Mouse (Mus musculus) brown adipose tissue, adult 24 weeks (tissue): ENCODE results near the gene St6galnac4. TPM values are rescaled to one million over a fixed set of nuclear protein-coding genes. Genes with fewer than 3 reads are reported as not detected.

ENCODE experiments used
- H3K27ac ChIP-seq: fragments of 200-500 bp; replicated peaks from 2 replicates; pipeline ENCODE4 v1.5.1; 2012; ENCODE audit warnings: low read depth, mild to moderate bottlenecking, low read length
- H3K4me1 ChIP-seq: fragments of 200-500 bp; 2 replicates; pipeline ENCODE4 v1.6.1; 2012; ENCODE audit warnings: low read length, mixed read lengths; ENCODE audit not compliant: control insufficient read depth, insufficient read depth, insufficient read length
- H3K4me3 ChIP-seq: fragments of 200-500 bp; 2 replicates; pipeline ENCODE4 v1.5.1; 2012; ENCODE audit warnings: low read depth, mild to moderate bottlenecking, low read length, moderate library complexity; ENCODE audit not compliant: insufficient read depth
- polyA plus RNA-seq: library from polyadenylated mRNA; stranded (reverse); fragments of >200 nt; gene quantifications from 2 replicates; pipeline ENCODE4 v1.2.4, GENCODE M21; 2012; ENCODE audit not compliant: missing spikeins, insufficient read depth, insufficient read length

Gene St6galnac4
- polyA plus RNA-seq, 1 experiment = 2.4 TPM

DNA sequence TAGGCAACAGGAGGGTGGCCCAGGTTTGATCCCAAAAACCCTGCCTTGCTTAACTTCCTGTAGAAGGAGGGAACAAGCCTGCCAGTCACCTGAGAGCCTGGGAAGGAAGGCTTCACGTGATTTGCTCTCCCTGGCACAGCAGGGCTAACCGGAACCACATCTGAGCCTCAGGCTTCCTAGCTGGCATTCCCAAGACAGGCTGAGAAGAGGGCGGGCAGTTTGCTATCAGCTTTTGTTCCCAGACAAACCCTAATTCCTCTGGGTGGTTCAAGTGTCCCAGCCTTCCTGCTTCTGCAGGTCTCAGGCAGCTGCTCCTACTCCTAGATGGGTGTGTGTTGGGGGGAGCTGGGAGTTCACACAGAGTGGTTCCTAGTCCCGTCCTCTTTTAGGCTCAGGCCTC is 31.4 kb upstream of the St6galnac4 start:
- peaks cover 5% of the 10 kb centered on the region; the same call in 1 of the 2 replicates for H3K4me1 ChIP-seq
- no peak overlapping the region for H3K27ac ChIP-seq
- H3K4me3 ChIP-seq = no peak overlapping the region

DNA sequence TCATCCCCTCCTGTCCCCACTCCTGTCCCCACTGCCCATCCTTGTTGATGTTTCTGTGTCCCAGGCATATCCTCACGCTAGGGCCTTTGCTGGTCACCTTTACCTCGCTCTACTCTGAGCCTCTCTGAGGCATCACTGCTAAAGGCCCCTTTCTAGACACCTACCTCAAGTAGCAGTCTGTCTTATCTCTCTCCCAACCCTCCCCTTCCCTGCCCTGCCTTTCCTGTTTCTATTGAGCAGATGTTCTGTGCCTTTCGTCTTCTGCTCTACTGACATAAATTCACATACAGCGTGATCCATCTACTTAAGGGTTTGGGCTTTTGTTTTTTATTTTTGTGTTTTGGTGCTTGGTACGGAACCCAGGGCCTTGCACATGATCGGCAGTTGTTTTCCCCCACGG is 30.9 kb upstream of the St6galnac4 start:
- no peak overlapping the region for H3K27ac ChIP-seq
- H3K4me3 ChIP-seq = no peak overlapping the region
- peaks cover 5% of the 10 kb centered on the region; the same call in 1 of the 2 replicates for H3K4me1 ChIP-seq

DNA sequence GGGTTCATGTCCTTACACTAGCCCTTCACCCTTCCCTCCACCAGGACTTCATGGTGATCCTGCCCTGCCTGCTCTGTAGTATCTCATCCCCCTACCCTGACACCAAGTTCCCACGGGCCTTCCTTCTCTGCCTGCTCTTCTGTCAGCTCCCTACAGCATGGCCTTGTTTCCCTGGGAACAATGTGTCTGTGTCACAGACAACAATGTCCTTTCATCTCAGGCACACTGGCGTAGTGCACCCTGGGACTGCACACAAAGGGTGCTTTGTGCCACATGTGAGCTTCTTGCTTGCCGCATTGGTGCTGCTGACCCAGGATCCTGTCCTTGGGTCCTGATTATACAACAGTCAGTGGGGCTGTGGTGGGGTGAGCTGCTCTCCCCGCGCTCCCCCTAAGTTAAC is 27.3 kb upstream of the St6galnac4 start:
- no peak overlapping the region for H3K27ac ChIP-seq
- H3K4me1 ChIP-seq = peaks cover 3% of the 10 kb centered on the region; the same call in 1 of the 2 replicates
- no peak overlapping the region for H3K4me3 ChIP-seq

GRCm38 (mm10) chr2:32566536-32567063 is 20.3 kb upstream of the St6galnac4 start:
- H3K27ac ChIP-seq = no peak overlapping the region
- no peaks in the 10 kb centered on the region for H3K4me1 ChIP-seq
- no peak overlapping the region for H3K4me3 ChIP-seq

DNA sequence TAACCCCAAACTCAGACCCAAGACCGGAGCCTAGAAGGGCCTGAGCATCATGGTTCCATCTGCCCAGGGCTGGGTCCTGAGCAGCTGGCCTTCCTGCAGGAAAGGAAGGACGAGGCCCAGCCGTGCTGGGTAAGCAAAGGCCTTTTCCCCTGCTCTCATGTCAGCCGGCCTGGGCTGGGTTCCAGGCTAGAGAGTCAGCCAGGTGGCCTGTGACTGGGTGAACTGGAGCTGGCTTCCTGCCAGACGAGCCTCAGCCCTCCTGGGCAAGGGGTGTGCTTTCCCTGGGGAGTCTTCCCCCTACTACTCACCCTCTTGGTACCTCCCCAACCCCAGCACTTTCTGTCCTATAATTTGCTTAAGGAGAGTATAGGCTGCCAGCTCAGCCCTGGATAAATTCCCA is 18.7 kb upstream of the St6galnac4 start:
- Histone ChIP-seq H3K27ac (no peak overlapping the region), H3K4me1 (no peaks in the 10 kb centered on the region), H3K4me3 (no peak overlapping the region)

GRCm38 (mm10) chr2:32568941-32569340 is 18.0 kb upstream of the St6galnac4 start:
- Histone ChIP-seq H3K4me1 (no peaks in the 10 kb centered on the region), H3K4me3 (no peak overlapping the region), H3K27ac (no peak overlapping the region)

DNA sequence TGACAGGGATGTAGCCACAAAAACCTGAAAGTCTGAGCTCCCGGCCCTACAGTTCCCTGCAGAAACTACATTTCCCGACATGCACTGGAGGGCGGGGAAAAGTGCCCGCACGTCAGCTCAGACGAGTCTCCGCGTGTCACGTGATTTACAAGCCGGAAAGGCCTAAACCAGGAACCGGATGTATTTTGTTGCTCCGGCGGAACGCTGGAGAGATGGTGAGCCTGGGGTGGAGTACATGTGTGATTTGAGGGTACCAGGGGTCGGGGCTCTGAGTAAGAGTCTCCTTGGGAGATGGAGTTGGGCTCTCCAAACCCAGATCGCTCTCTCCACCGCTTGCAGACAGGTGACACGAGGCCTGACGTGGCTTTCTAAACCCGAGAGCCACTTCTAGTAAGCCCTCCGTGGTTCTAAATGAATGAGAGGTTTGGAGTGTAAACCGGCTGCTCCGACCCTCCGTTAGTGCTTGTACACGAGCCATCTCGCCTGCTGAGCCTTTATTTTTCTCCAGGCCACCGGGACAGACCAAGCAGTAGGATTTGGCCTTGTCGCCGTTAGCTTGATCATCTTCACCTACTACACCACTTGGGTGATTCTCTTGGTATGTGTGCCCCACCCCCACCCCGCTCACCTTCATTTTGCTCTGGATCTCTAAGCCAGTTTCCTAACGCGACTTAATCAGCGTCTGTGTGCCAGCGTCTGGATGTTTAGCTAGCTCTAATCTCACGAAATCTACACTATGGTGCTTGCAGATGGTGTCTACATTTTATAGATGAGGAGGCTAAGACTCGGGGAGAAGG is 16.0 kb upstream of the St6galnac4 start, which contains the start of gene Dpm2:
Dpm2 (plus strand) TSS at position 161 of the 797 bp plus-strand sequence.
- Histone ChIP-seq H3K27ac (peak within 1 kb of the TSS; percentile 62), H3K4me3 (peak within 1 kb of the TSS; percentile 68), H3K4me1 (no peaks in the 10 kb centered on the region)

GRCm38 (mm10) chr2:32572196-32572595 is 14.7 kb upstream of the St6galnac4 start:
- Histone ChIP-seq H3K27ac (no peak overlapping the region), H3K4me3 (peak overlapping the region; percentile 12; the same call in 1 of the 2 replicates)

DNA sequence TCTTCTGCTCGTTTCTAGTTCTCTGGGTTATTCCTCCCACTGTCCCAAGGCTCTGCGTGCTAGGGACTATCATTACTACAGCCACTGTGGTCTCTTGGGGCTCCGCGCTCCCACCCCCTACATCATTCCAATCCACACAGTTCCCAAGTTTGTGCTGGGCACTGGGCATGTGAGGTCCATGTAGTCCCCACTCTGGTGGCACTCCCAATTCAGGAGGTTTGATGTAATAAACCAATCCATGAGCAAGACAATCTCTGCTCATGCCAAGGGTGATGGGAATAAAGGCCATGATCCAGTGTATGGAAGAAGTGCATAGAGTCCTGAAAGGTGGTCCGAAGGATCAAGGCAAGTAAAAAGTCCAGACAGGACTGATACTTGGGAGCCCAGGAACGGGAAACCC is 12.4 kb upstream of the St6galnac4 start, which contains the start of gene Pip5kl1:
Pip5kl1 (plus strand) TSS at position 301 of the 400 bp plus-strand sequence.
- Histone ChIP-seq H3K4me3 (no peak within 1 kb of the TSS), H3K27ac (no peak within 1 kb of the TSS), H3K4me1 (no peaks in the 10 kb centered on the region)

More at GRCm38 (mm10) chr2:32572196-32572595, 14.7 kb upstream of the St6galnac4 start:
- no peaks in the 10 kb centered on the region for H3K4me1 ChIP-seq

GRCm38 (mm10) chr2:32574901-32575585 is 11.9 kb upstream of the St6galnac4 start:
- Histone ChIP-seq H3K4me3 (no peak overlapping the region), H3K27ac (no peak overlapping the region), H3K4me1 (no peaks in the 10 kb centered on the region)

DNA sequence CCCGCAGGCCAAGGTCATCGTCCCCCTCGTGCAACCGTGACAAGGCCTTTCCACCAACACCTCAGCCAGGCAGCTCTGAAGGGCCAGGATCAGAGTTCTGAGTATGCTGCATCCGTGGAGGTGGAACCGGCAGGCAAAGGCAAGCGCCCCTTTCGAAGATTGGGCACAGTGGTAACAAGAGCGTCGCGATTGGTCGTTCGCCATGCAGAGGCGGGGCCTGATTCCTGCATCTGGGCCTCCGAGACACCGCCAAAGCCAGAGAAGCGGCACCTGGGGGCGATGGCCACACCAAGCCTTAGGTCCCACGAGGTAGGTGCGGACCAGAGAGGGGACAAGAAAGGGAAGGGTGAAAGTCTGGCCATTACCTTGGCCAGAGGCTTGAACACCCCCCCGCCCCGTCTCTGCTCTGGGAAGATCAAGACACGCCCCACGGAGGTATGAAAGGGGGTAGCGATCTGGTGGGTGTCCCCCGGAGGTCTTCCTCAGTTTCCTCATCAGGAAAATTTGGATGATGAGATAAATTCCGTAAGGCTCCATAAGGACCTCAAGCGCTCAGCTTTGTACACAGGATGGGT is 11.2 kb upstream of the St6galnac4 start, which contains the start of gene 9430097D07Rik:
9430097D07Rik (minus strand) TSS at position 99 of the 575 bp plus-strand sequence.
- Histone ChIP-seq H3K27ac (no peak within 1 kb of the TSS), H3K4me1 (no peaks in the 10 kb centered on the region), H3K4me3 (no peak within 1 kb of the TSS)

- H3K27ac ChIP-seq = no peak overlapping the region
- no peaks in the 10 kb centered on the region for H3K4me1 ChIP-seq
- no peak overlapping the region for H3K4me3 ChIP-seq
Observed at GRCm38 (mm10) chr2:32576532-32576931, 10.4 kb upstream of the St6galnac4 start.

DNA sequence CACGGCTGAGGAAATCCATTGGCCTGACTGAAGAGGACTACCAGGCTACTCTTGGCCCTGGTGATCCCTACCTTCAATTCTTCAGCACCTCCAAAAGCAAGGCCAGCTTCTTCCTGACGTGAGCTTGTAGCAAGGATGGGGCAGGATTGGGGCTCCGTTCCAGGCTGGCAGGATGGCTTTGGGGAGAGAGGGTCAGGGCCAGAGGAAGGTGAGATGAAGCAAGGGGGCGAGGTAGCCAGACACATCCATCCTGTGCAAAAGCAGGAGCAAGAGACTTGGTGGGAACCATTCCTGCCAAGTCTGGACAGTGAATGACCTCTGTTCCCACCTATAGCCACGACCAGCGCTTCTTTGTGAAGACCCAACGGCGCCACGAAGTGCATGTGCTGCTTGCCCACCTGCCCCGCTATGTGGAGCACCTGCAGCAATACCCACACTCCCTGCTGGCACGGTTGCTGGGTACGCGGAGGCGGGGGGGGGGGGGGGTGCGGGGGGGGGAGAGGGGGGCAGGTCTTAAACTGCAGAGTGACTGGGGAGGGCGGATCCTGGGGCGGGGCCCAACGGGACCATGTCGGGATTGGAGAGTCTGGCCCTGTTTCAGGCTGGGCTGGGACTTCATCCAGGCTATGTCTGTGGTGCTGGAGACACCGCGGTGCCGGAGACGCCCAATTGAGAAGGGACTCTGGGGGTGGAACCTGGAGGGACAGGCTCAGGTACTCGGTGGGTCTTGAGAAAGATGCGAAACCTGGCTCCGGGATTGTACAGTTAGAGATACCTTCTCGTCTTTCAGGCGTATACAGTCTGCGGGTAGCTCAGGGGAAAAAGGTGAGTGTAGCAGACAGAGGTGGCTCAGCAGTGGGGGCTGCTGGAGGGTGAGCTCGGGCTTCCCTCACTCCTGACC is 8.5 kb upstream of the St6galnac4 start:
- no peak overlapping the region for H3K27ac ChIP-seq
- no peak overlapping the region for H3K4me3 ChIP-seq
- H3K4me1 ChIP-seq = no peaks in the 10 kb centered on the region

DNA sequence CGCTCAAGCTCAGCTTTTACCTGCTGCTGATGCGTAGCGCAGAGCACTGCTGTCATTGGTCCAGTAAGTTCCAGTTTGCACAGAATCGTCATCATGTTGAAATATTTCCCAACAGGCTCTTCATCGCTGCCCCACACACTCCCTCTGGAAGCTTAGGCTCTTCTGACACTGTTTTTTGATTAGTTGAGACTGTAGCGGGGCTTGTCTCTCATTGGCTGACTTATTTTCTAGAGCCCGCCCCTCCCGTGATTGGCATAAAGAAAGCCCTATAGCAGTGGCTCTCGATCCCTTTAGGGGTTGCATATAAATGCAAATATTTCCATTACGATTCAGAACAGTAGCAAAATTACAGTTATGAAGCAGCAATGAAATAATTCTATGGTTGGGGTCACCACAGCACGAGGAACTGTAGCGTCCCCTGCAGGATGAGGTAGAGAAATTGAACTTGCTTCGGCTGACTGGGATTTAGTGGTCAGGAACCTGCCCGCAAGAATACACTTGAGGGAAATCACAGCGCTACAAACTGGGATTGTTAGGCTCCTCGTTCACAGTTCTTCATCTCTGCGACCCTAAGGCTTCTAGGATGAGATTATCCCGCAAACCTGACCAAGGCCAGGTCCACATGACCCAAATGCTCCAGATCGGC is 5.3 kb upstream of the St6galnac4 start:
- Histone ChIP-seq H3K4me1 (no peaks in the 10 kb centered on the region), H3K27ac (no peak overlapping the region), H3K4me3 (no peak overlapping the region)
